Comparison of ENCODE assay signal across 10 mouse cellular contexts in the genomic region with DNA sequence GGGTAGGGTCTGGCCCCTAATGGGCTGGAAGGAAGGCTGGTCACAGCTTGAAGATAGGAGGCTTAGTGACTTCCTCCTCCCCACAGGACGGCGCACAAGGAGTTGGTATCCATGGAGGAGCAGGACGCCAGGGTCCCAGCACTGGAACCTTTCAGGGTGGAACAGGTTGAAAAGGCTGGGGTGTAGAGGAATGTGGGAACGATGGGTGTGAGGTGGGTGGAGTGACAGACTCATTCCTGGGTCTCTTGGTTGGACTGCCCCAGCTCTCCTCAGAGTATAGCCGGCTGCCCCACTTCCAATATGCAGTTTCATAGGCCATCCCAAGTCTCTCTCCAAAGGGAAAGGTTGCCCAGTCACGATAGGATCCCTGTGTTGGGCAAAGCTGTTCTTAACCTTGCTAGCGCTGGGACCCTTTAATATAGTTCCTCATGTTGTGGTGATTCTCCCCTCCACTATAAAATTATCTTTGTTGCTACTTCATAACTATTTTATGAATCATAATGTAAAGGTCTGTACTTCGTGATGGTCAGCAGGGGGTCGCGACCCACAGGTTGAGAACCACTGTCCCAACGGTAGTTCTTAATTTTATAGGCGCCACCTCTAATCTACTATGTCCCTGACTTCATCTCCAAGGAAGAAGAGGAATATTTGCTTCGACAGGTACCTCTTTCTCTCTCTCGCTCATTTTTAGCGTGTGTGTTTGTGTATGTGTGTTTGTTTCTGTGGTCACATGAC. TPM values are rescaled to one million over a fixed set of nuclear protein-coding genes. Genes with fewer than 3 reads are reported as not detected.
DNase-seq lines count a peak whose midpoint lies in the region; ATAC-seq and TF ChIP-seq lines count a peak whose summit lies in the region.
"Had no signal": no experiment of that assay in that cellular context is flagged by ENCODE, and none has a peak within 500 bp of the region (broad histone marks: within the 10 kb centered on the region; RNA-seq: fewer than 3 reads in every experiment).

No protein-coding gene starts in this region.

- peak overlapping the region; percentile 77 for H3K9ac ChIP-seq in heart, embryonic 12.5 days
- peak overlapping the region; percentile 59; the same call in 1 of the 2 replicates for H3K9ac ChIP-seq in heart, postnatal 0 days (replicated peaks; ENCODE audit: low read depth, low read length)

- no peak for DNase-seq in heart, postnatal 4 days
- no peak for DNase-seq in G1E (ENCODE audit: low spot score)
- no peak for DNase-seq in heart, postnatal 0 days (ENCODE audit: low spot score)
- no peak for DNase-seq in midbrain, embryonic 10.5 days (ENCODE audit: low spot score)
- no peak for DNase-seq in spleen, adult 12 weeks (ENCODE audit: low spot score)
- DNase-seq: gastrocnemius, postnatal 14 days had no signal

- 54% methylated on average over 15 of the region's 15 CpGs for WGBS in heart, embryonic 12.5 days
- 55% methylated on average over 15 of the region's 15 CpGs for WGBS in heart, postnatal 0 days
- 68% methylated on average over 15 of the region's 15 CpGs for WGBS in midbrain, embryonic 10.5 days

- peak overlapping the region; percentile 94 for H3K4me2 ChIP-seq in heart, embryonic 12.5 days
- H3K4me2 ChIP-seq in heart, postnatal 0 days (ENCODE audit: low read depth, low read length) = peak overlapping the region; percentile 89

- peak overlapping the region; percentile 74 for H3K4me3 ChIP-seq in heart, embryonic 12.5 days
- peak overlapping the region; percentile 73 for H3K4me3 ChIP-seq in G1E (ENCODE audit: low read depth, low read length)
- peak overlapping the region; percentile 74 for H3K4me3 ChIP-seq in heart, postnatal 0 days (ENCODE audit: low read depth, low read length)
- peak overlapping the region; percentile 68 for H3K4me3 ChIP-seq in midbrain, embryonic 10.5 days

- no peak for ATAC-seq in heart, embryonic 12.5 days (ENCODE audit: insufficient number of reproducible peaks, low FRiP score)
- ATAC-seq in G1E (ENCODE audit: extremely low read depth, insufficient number of reproducible peaks, low FRiP score, poor library complexity, severe bottlenecking) = no peak
- no peak for ATAC-seq in heart, postnatal 0 days (ENCODE audit: insufficient read depth, low read depth)
- no peak for ATAC-seq in activated CD4-positive, CD25-positive, alpha-beta regulatory T cell, adult 4 months
- no peak for ATAC-seq in cerebellum, adult (ENCODE audit: insufficient number of reproducible peaks, low FRiP score, low TSS enrichment)
- ATAC-seq: Patski had no signal

- TF ChIP-seq CTCF in G1E (IDR thresholded peaks at IDR 0.05; ENCODE audit: low read depth, low read length) = no peak
- no peak for TF ChIP-seq CTCF in heart, postnatal 0 days (IDR thresholded peaks at IDR 0.05; ENCODE audit: low read depth)

- H3K4me1 ChIP-seq in heart, embryonic 12.5 days (replicated peaks) = peaks cover 19% of the 10 kb centered on the region
- peaks cover 29% of the 10 kb centered on the region for H3K4me1 ChIP-seq in G1E (ENCODE audit: insufficient read depth, low read depth, low read length)
- peaks cover 10% of the 10 kb centered on the region; the same call in 1 of the 2 replicates for H3K4me1 ChIP-seq in heart, postnatal 0 days (ENCODE audit: control insufficient read depth, insufficient read depth)
- H3K4me1 ChIP-seq in midbrain, embryonic 10.5 days = peaks cover 28% of the 10 kb centered on the region

- peaks cover 31% of the 10 kb centered on the region for H3K36me3 ChIP-seq in heart, embryonic 12.5 days
- H3K36me3 ChIP-seq in G1E (replicated peaks) = peaks cover 41% of the 10 kb centered on the region
- H3K36me3 ChIP-seq in heart, postnatal 0 days (replicated peaks; ENCODE audit: control insufficient read depth, insufficient read depth, low read length) = peaks cover 4% of the 10 kb centered on the region
- H3K36me3 ChIP-seq in midbrain, embryonic 10.5 days = peaks cover 64% of the 10 kb centered on the region

- H3K27ac ChIP-seq in heart, embryonic 12.5 days (ENCODE audit: poor library complexity, severe bottlenecking) = no peak overlapping the region
- no peak overlapping the region for H3K27ac ChIP-seq in heart, postnatal 0 days (ENCODE audit: low read depth)
- peak overlapping the region; percentile 62; the same call in 1 of the 2 replicates for H3K27ac ChIP-seq in midbrain, embryonic 10.5 days (replicated peaks)

- TF ChIP-seq EP300 in heart, postnatal 0 days (IDR thresholded peaks at IDR 0.05; ENCODE audit: low read depth) = no peak

- H3K27me3 ChIP-seq in heart, embryonic 12.5 days (replicated peaks) = 0 out of 2 replicates have a peak, but pooled peaks cover 3% of the 10 kb centered on the region
- no peaks in the 10 kb centered on the region for H3K27me3 ChIP-seq in G1E (ENCODE audit: insufficient read depth, low read length)
- no peaks in the 10 kb centered on the region for H3K27me3 ChIP-seq in heart, postnatal 0 days (ENCODE audit: control insufficient read depth, insufficient read depth, low read length)
- no peaks in the 10 kb centered on the region for H3K27me3 ChIP-seq in midbrain, embryonic 10.5 days (ENCODE audit: low read depth, poor library complexity, severe bottlenecking)
- H3K27me3 ChIP-seq: Patski had no signal

- no peaks in the 10 kb centered on the region for H3K9me3 ChIP-seq in heart, embryonic 12.5 days (replicated peaks)
- H3K9me3 ChIP-seq in G1E (replicated peaks) = no peaks in the 10 kb centered on the region
- no peaks in the 10 kb centered on the region for H3K9me3 ChIP-seq in heart, postnatal 0 days (replicated peaks; ENCODE audit: control insufficient read depth, low read length)
- H3K9me3 ChIP-seq in midbrain, embryonic 10.5 days (replicated peaks) = no peaks in the 10 kb centered on the region

RNA-seq across cellular contexts. Expression of a gene that starts 1.0 kb away (rescaled TPM):
- polyA plus RNA-seq in heart, embryonic 12.5 days (2016; fragmentation: Nextera tagmentation; extraction: Ambion mirVana) = 56.8 and 59.0 TPM in 2 replicates
- total RNA-seq in heart, postnatal 4 days (2021) = 10 to 100 TPM; 29.4 to 30.8 TPM
- 17.2 and 22.1 TPM in 2 replicates for total RNA-seq in G1E (2014; fragmentation: Nextera tagmentation)
- 18.5 and 24.1 TPM in 2 replicates for total RNA-seq in G1E (2017)
- polyA plus RNA-seq in G1E (2012) = 44.2 and 52.2 TPM in 2 replicates
- total RNA-seq in heart, postnatal 0 days (2014; rRNA removed; ENCODE audit: low replicate concordance) = 40.0 and 57.2 TPM in 2 replicates
- 63.5 and 71.2 TPM in 2 replicates for polyA plus RNA-seq in heart, postnatal 0 days (2015; fragmentation: Nextera tagmentation; extraction: Ambion mirVana)
- 95.4 and 96.9 TPM in 2 replicates for polyA plus RNA-seq in midbrain, embryonic 10.5 days (2016; fragmentation: Nextera tagmentation; extraction: Ambion mirVana)
- 100 to 1,000 TPM; 121 to 130 TPM for polyA plus RNA-seq in activated CD4-positive, CD25-positive, alpha-beta regulatory T cell, adult 4 months (2017; shearing (Covaris generic))

RNA-seq across cellular contexts. Expression of a gene that starts 5.0 kb away (rescaled TPM):
- polyA plus RNA-seq in heart, embryonic 12.5 days (2016; fragmentation: Nextera tagmentation; extraction: Ambion mirVana) = 18.4 and 19.5 TPM in 2 replicates
- total RNA-seq in heart, postnatal 4 days (2021) = 1 to 10 TPM; 1.3 to 3.2 TPM
- total RNA-seq in G1E (2014; fragmentation: Nextera tagmentation) (2.1 and 5.4 TPM in 2 replicates), G1E (2017) (1.0 and 2.6 TPM in 2 replicates)
- polyA plus RNA-seq in G1E (2012) = 2.8 and 4.0 TPM in 2 replicates
- 0.34 and 1.1 TPM in 2 replicates for total RNA-seq in heart, postnatal 0 days (2014; rRNA removed; ENCODE audit: low replicate concordance)
- polyA plus RNA-seq in heart, postnatal 0 days (2015; fragmentation: Nextera tagmentation; extraction: Ambion mirVana) = 1.6 TPM in 2 replicates
- polyA plus RNA-seq in midbrain, embryonic 10.5 days (2016; fragmentation: Nextera tagmentation; extraction: Ambion mirVana) = 13.7 and 14.8 TPM in 2 replicates
- polyA plus RNA-seq in activated CD4-positive, CD25-positive, alpha-beta regulatory T cell, adult 4 months (2017; shearing (Covaris generic)) = 1 to 10 TPM; 2.9 to 6.4 TPM

RNA-seq across cellular contexts. Expression of a gene that starts 12.0 kb away (rescaled TPM):
- 1.7 and 2.9 TPM in 2 replicates for polyA plus RNA-seq in heart, embryonic 12.5 days (2016; fragmentation: Nextera tagmentation; extraction: Ambion mirVana)
- total RNA-seq in heart, postnatal 4 days (2021) = under 1 TPM; 0.70 to 0.91 TPM
- total RNA-seq in G1E (2014; fragmentation: Nextera tagmentation) = 1.3 and 1.6 TPM in 2 replicates
- 2.3 and 2.4 TPM in 2 replicates for total RNA-seq in G1E (2017)
- polyA plus RNA-seq in G1E (2012) = 0.49 and 0.85 TPM in 2 replicates
- total RNA-seq in heart, postnatal 0 days (2014; rRNA removed; ENCODE audit: low replicate concordance) = 0.46 and 0.77 TPM in 2 replicates
- 2.6 and 3.1 TPM in 2 replicates for polyA plus RNA-seq in heart, postnatal 0 days (2015; fragmentation: Nextera tagmentation; extraction: Ambion mirVana)
- polyA plus RNA-seq in midbrain, embryonic 10.5 days (2016; fragmentation: Nextera tagmentation; extraction: Ambion mirVana) = 2.6 and 4.6 TPM in 2 replicates
- not detected for polyA plus RNA-seq in activated CD4-positive, CD25-positive, alpha-beta regulatory T cell, adult 4 months (2017; shearing (Covaris generic))

RNA-seq across cellular contexts. Expression of a gene that starts 14.1 kb away (rescaled TPM):
- polyA plus RNA-seq in heart, embryonic 12.5 days (2016; fragmentation: Nextera tagmentation; extraction: Ambion mirVana) = 16.7 and 17.0 TPM in 2 replicates
- total RNA-seq in heart, postnatal 4 days (2021) = 10 to 100 TPM; 15.5 to 16.6 TPM
- total RNA-seq in G1E (2014; fragmentation: Nextera tagmentation) = 4.1 and 4.3 TPM in 2 replicates
- total RNA-seq in G1E (2017) = 8.9 and 11.4 TPM in 2 replicates
- 9.2 and 11.7 TPM in 2 replicates for polyA plus RNA-seq in G1E (2012)
- total RNA-seq in heart, postnatal 0 days (2014; rRNA removed; ENCODE audit: low replicate concordance) = 15.8 and 16.5 TPM in 2 replicates
- polyA plus RNA-seq in heart, postnatal 0 days (2015; fragmentation: Nextera tagmentation; extraction: Ambion mirVana) = 23.2 and 23.3 TPM in 2 replicates
- 19.3 and 22.5 TPM in 2 replicates for polyA plus RNA-seq in midbrain, embryonic 10.5 days (2016; fragmentation: Nextera tagmentation; extraction: Ambion mirVana)
- polyA plus RNA-seq in activated CD4-positive, CD25-positive, alpha-beta regulatory T cell, adult 4 months (2017; shearing (Covaris generic)) = 1 to 10 TPM; 4.2 to 8.5 TPM

RNA-seq across cellular contexts. Expression of a gene that starts 18.0 kb away (rescaled TPM):
- polyA plus RNA-seq in heart, embryonic 12.5 days (2016; fragmentation: Nextera tagmentation; extraction: Ambion mirVana) = 17.2 and 20.2 TPM in 2 replicates
- total RNA-seq in heart, postnatal 4 days (2021) = 10 to 100 TPM; 10.1 to 12.8 TPM
- total RNA-seq in G1E (2014; fragmentation: Nextera tagmentation) (not detected in 2 replicates), G1E (2017) (0.33 TPM in 1 of 2 replicates, not detected in the other)
- polyA plus RNA-seq in G1E (2012) = not detected in 2 replicates
- total RNA-seq in heart, postnatal 0 days (2014; rRNA removed; ENCODE audit: low replicate concordance) = 4.3 and 22.4 TPM in 2 replicates
- polyA plus RNA-seq in heart, postnatal 0 days (2015; fragmentation: Nextera tagmentation; extraction: Ambion mirVana) = 3.1 and 3.5 TPM in 2 replicates
- 54.9 and 76.3 TPM in 2 replicates for polyA plus RNA-seq in midbrain, embryonic 10.5 days (2016; fragmentation: Nextera tagmentation; extraction: Ambion mirVana)
- 1 to 10 TPM; 3.8 to 5.2 TPM for polyA plus RNA-seq in activated CD4-positive, CD25-positive, alpha-beta regulatory T cell, adult 4 months (2017; shearing (Covaris generic))
